Mouse (Mus musculus) embryonic facial prominence, embryonic 10.5 days (tissue): ENCODE results near the gene Rnf123. TPM values are rescaled to one million over a fixed set of nuclear protein-coding genes. Genes with fewer than 3 reads are reported as not detected.
A peak's percentile ranks its signal among the peaks of the same experiment; 100 is the strongest.

ENCODE experiments used
- DNase-seq: peaks from one replicate; pipeline ENCODE4 v3.0.0-alpha.2; 2017; ENCODE audit warnings: low spot score
- H3K27ac ChIP-seq: fragments of 300-500 bp; sonication (generic); replicated peaks from 2 replicates; pipeline ENCODE4 v1.5.1; 2016; ENCODE audit warnings: mild to moderate bottlenecking
- H3K27me3 ChIP-seq: fragments of 300-500 bp; sonication (generic); replicated peaks from 2 replicates; pipeline ENCODE4 v1.6.1; 2016; ENCODE audit warnings: low read depth, mild to moderate bottlenecking; ENCODE audit not compliant: poor library complexity, severe bottlenecking
- H3K36me3 ChIP-seq: fragments of 300-500 bp; sonication (generic); replicated peaks from 2 replicates; pipeline ENCODE4 v1.6.1; 2016; ENCODE audit warnings: mild to moderate bottlenecking, moderate library complexity
- H3K4me1 ChIP-seq: fragments of 300-500 bp; sonication (generic); 2 replicates; pipeline ENCODE4 v1.6.1; 2016
- H3K4me3 ChIP-seq: fragments of 300-500 bp; sonication (generic); 2 replicates; pipeline ENCODE4 v1.5.1; 2016; ENCODE audit warnings: mild to moderate bottlenecking, moderate library complexity
- H3K9me3 ChIP-seq: fragments of 300-500 bp; sonication (generic); 2 replicates; pipeline ENCODE4 v1.6.1; 2016; ENCODE audit warnings: mild to moderate bottlenecking
- WGBS: fragments of 180-500 bp; shearing (Covaris S2); methylation state at CpG from one replicate; pipeline ENCODE4 v1.1.7; 2016; 5-methylcytosine and 5-hydroxymethylcytosine counted together
- microRNA-seq: library from miRNA; unstranded; fragments of <30 nt; microRNA quantifications from one replicate; pipeline ENCODE4, GENCODE M21; 2017
- polyA plus RNA-seq: library from polyadenylated mRNA; unstranded; fragments of >200 nt; fragmentation: Nextera tagmentation; extraction: Ambion mirVana; gene quantifications from 2 replicates; pipeline ENCODE4 v1.2.1, GENCODE M21; 2016

Rnf123 gene
- polyA plus RNA-seq, 1 experiment from 2014 or later = 34.1 TPM

- H3K27me3 ChIP-seq = no peaks in the 10 kb centered on the region
- WGBS = under 1% methylated on average over 50 of the region's 50 CpGs
These were observed 80.2 kb downstream of the Rnf123 start for GRCm38 (mm10) chr9:108002778-108003530.

DNA sequence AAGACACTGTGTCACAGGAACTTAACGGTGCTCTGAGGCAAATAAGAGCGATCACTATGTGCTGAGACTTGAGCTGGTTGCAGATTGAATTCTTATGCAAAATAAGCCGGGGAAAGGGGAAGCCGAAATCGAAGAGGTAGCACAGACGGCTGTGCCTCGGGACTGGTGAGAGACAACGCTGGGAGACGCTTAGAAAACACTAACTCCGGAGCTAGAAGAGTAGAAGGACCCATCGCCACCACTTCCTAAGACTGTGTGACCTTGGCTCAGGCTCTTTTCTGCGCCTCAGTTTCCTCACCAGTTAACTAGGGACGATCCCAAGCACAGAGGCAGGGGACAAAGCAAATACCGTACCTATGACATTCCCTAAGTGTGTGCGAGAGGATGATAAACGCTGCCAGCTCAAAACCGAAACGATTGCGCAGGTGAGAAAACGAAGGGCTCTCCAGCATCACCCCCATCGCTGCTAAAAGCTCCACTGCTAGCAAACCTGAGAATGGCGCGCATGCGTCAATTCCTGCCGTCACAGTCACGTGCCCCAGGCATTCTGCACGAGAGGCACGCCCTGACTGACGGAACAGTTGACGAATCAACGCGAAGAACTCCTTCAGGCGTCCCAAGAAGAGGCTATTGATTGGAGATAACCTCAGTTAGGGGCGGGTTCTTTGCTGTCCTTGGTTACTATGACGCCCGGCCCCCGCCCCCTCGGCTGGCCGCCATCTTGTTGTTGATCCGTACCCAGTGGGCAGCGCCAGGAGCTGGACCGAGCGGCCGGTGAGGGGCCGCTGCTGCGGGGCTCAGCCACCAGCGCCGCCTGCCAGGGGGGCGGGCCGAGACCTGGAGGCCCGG lies 81.0 kb downstream of the Rnf123 start, which contains the start of gene Ip6k1:
Gene Ip6k1, plus strand, starts transcription at position 580 of the 849 bp plus-strand sequence.
- H3K4me3 ChIP-seq = peak within 1 kb of the TSS; percentile 97
- peaks cover 27% of the 10 kb centered on the region for H3K4me1 ChIP-seq
- peaks cover 9% of the 10 kb centered on the region for H3K36me3 ChIP-seq
- DNase-seq = peak; percentile 99
- no peaks in the 10 kb centered on the region for H3K9me3 ChIP-seq
- no peaks in the 10 kb centered on the region for H3K27me3 ChIP-seq
- peak within 1 kb of the TSS; percentile 97 for H3K27ac ChIP-seq
- under 1% methylated on average over 51 of the region's 51 CpGs for WGBS

More at GRCm38 (mm10) chr9:108002778-108003530, 80.2 kb downstream of the Rnf123 start:
- Histone ChIP-seq H3K9me3 (no peaks in the 10 kb centered on the region), H3K4me3 (peak overlapping the region; percentile 97), H3K36me3 (peaks cover 10% of the 10 kb centered on the region), H3K27ac (peak overlapping the region; percentile 97), H3K4me1 (peaks cover 27% of the 10 kb centered on the region)
- DNase-seq = no peak

Small RNA genes within 50 kb of the gene (microRNA-seq; reads per million reads assigned to microRNA genes)
- gene Gm47303 = not detected
- not detected for gene Mir7088

Other genes starting within 250 kb of the Rnf123 start
- 114 and 116 TPM in 2 replicates for gene Rbm6, start 210.1 kb downstream of the Rnf123 start, polyA plus RNA-seq
- 12.2 and 12.7 TPM in 2 replicates for gene Mon1a, start 195.2 kb downstream of the Rnf123 start, polyA plus RNA-seq
- gene Mst1r, start 176.5 kb downstream of the Rnf123 start, polyA plus RNA-seq = 0.65 and 1.1 TPM in 2 replicates
- gene Actl11, start 154.9 kb downstream of the Rnf123 start, polyA plus RNA-seq = not detected in 2 replicates
- 7.6 and 7.9 TPM in 2 replicates for gene Camkv, start 147.7 kb downstream of the Rnf123 start, polyA plus RNA-seq
- 38.8 and 41.5 TPM in 2 replicates for gene Traip, start 133.2 kb downstream of the Rnf123 start, polyA plus RNA-seq
- 10.3 and 11.9 TPM in 2 replicates for gene Uba7, start 107.8 kb downstream of the Rnf123 start, polyA plus RNA-seq
- 2.9 and 4.4 TPM in 2 replicates for gene Gm20661, start 100.3 kb downstream of the Rnf123 start, polyA plus RNA-seq
- gene Inka1, start 97.5 kb downstream of the Rnf123 start, polyA plus RNA-seq = 99.3 and 112 TPM in 2 replicates
- 4.6 and 6.5 TPM in 2 replicates for gene Cdhr4, start 90.8 kb downstream of the Rnf123 start, polyA plus RNA-seq
- gene Gm20662, start 87.0 kb downstream of the Rnf123 start, polyA plus RNA-seq = 0.41 and 0.52 TPM in 2 replicates
- gene Ip6k1, start 80.8 kb downstream of the Rnf123 start, polyA plus RNA-seq = 57.1 and 57.3 TPM in 2 replicates
- gene Gmppb, start 34.1 kb downstream of the Rnf123 start, polyA plus RNA-seq = 23.3 and 26.1 TPM in 2 replicates
- 2.7 and 2.8 TPM in 2 replicates for gene Amigo3, start 30.2 kb downstream of the Rnf123 start, polyA plus RNA-seq
- gene Mst1, start 2.9 kb downstream of the Rnf123 start, polyA plus RNA-seq = 0.43 and 0.69 TPM in 2 replicates
- gene Apeh, start 11.3 kb upstream of the Rnf123 start, polyA plus RNA-seq = 68.3 and 72.8 TPM in 2 replicates
- gene Bsn, start 107.0 kb upstream of the Rnf123 start, polyA plus RNA-seq = 1.4 and 1.7 TPM in 2 replicates
- gene Dag1, start 180.6 kb upstream of the Rnf123 start, polyA plus RNA-seq = 70.1 and 73.9 TPM in 2 replicates
- 38.3 and 39.3 TPM in 2 replicates for gene Nicn1, start 207.1 kb upstream of the Rnf123 start, polyA plus RNA-seq
- 35.9 and 40.8 TPM in 2 replicates for gene Amt, start 213.5 kb upstream of the Rnf123 start, polyA plus RNA-seq
- gene Rhoa, start 222.8 kb upstream of the Rnf123 start, polyA plus RNA-seq = 240 and 243 TPM in 2 replicates
- 14.4 and 14.7 TPM in 2 replicates for gene Tcta, start 222.8 kb upstream of the Rnf123 start, polyA plus RNA-seq